Mouse (Mus musculus) cerebellum, postnatal 10 days (tissue): Measurements from ENCODE around the gene Fxyd6.

Experiments used
- DNase-seq, 2 experiments: peaks; one replicate each; pipeline ENCODE4 v3.0.0; 2021; ENCODE audit warnings: mixed read lengths in 2 of 2

The Fxyd6 gene

GRCm38 (mm10) chr9:45370117-45370561, at the start of gene Fxyd6:
Gene Fxyd6 (plus strand): TSS chr9:45370185.
- peak; percentile 82 to 86 for DNase-seq

GRCm38 (mm10) chr9:45321465-45321864, 48.5 kb upstream of the Fxyd6 start:
- DNase-seq = peak; percentile 60 to 69

GRCm38 (mm10) chr9:45321946-45322430, 48.0 kb upstream of the Fxyd6 start:
- DNase-seq = no peak

- no peak for DNase-seq
These were observed 43.6 kb upstream of the Fxyd6 start for GRCm38 (mm10) chr9:45326390-45326789.

- no peak for DNase-seq
These were observed 41.7 kb upstream of the Fxyd6 start for GRCm38 (mm10) chr9:45328263-45328662.

- DNase-seq = no peak
These were observed 40.4 kb upstream of the Fxyd6 start for GRCm38 (mm10) chr9:45329577-45329976.

- DNase-seq = no peak
These were observed 32.6 kb upstream of the Fxyd6 start for GRCm38 (mm10) chr9:45337406-45337805.

GRCm38 (mm10) chr9:45343066-45343465, 26.9 kb upstream of the Fxyd6 start:
- peak; percentile 69 to 71 for DNase-seq

GRCm38 (mm10) chr9:45345516-45345915, 24.5 kb upstream of the Fxyd6 start:
- peak; percentile 80 to 88 for DNase-seq

- peak; percentile 81 to 89 for DNase-seq
These were observed 23.7 kb upstream of the Fxyd6 start for GRCm38 (mm10) chr9:45346276-45346675.

- no peak for DNase-seq
These were observed 21.4 kb upstream of the Fxyd6 start for GRCm38 (mm10) chr9:45348560-45348959.

GRCm38 (mm10) chr9:45349181-45349580, 20.8 kb upstream of the Fxyd6 start:
- no peak for DNase-seq

- no peak for DNase-seq
These were observed 20.1 kb upstream of the Fxyd6 start for GRCm38 (mm10) chr9:45349851-45350250.

- DNase-seq = no peak
These were observed 14.8 kb upstream of the Fxyd6 start for GRCm38 (mm10) chr9:45355192-45355591.

GRCm38 (mm10) chr9:45358356-45358755, 11.6 kb upstream of the Fxyd6 start:
- DNase-seq = no peak

GRCm38 (mm10) chr9:45362051-45362461, 7.9 kb upstream of the Fxyd6 start:
- DNase-seq = peak; percentile 90 to 94

GRCm38 (mm10) chr9:45363639-45364214, 6.3 kb upstream of the Fxyd6 start:
- DNase-seq = peak; percentile 73 to 84

GRCm38 (mm10) chr9:45367716-45368115, 2.3 kb upstream of the Fxyd6 start:
- DNase-seq = peak; percentile 46 to 68

- peak in 1 of 2 experiments; percentile 30 for DNase-seq
These were observed 1.6 kb upstream of the Fxyd6 start for GRCm38 (mm10) chr9:45368341-45368901.

GRCm38 (mm10) chr9:45370616-45371336, 791 bp downstream of the Fxyd6 start:
- DNase-seq = peak; percentile 42 to 56

GRCm38 (mm10) chr9:45371337-45371707, 1.3 kb downstream of the Fxyd6 start:
- DNase-seq = peak; percentile 81 to 85

- DNase-seq = no peak
These were observed 3.9 kb downstream of the Fxyd6 start for GRCm38 (mm10) chr9:45373896-45374295.

- no peak for DNase-seq
These were observed 5.1 kb downstream of the Fxyd6 start for GRCm38 (mm10) chr9:45374988-45375502.

- DNase-seq = peak; percentile 55 to 60
These were observed 6.4 kb downstream of the Fxyd6 start for GRCm38 (mm10) chr9:45376427-45376826.
